Mouse (Mus musculus) erythroblast, embryonic 14.5 days (primary cell): ENCODE measurements around the gene Cd83.

ENCODE experiments used
- GATA1 ChIP-seq: IDR thresholded peaks from 2 replicates; pipeline ENCODE4 v1.6.1; 2012; ENCODE audit warnings: low read length, inconsistent platforms, mixed read lengths
- TAL1 ChIP-seq: IDR thresholded peaks from 3 replicates; pipeline ENCODE4 v1.6.1; 2012; ENCODE audit warnings: low read length, inconsistent platforms, mixed read lengths

GRCm38 (mm10) chr13:43819020-43819310 lies 34.4 kb downstream of the Cd83 start:
- TF ChIP-seq TAL1, result no peak
- TF ChIP-seq GATA1, result no peak
